Mouse (Mus musculus) limb, embryonic 14.5 days (tissue): ENCODE data around the gene Prpsap1. TPM values are rescaled to one million over a fixed set of nuclear protein-coding genes. Genes with fewer than 3 reads are reported as not detected.
"Not testable (repeated sequence)": the region's sequence is repeated elsewhere in the genome, so short reads cannot be mapped to it uniquely, and the experiment has no call there.

Experiments used
- ATAC-seq: fragments of 200-750 bp; cut with Nextera tagmentation; 2 replicates; pipeline ENCODE4 v1.8.0; 2017; ENCODE audit warnings: low read depth, moderate number of reproducible peaks, moderate TSS enrichment; ENCODE audit not compliant: low FRiP score
- DNase-seq: peaks from one replicate; pipeline ENCODE4 v3.0.0-alpha.2; 2015; ENCODE audit warnings: low spot score
- H3K27ac ChIP-seq: fragments of 300-500 bp; sonication (generic); replicated peaks from 2 replicates; pipeline ENCODE4 v1.5.1; 2014; ENCODE audit warnings: low read depth, mild to moderate bottlenecking, low read length, moderate library complexity, mixed read lengths
- H3K27me3 ChIP-seq: fragments of 300-500 bp; sonication (generic); 2 replicates; pipeline ENCODE4 v1.6.1; 2014; ENCODE audit warnings: low read length, mixed read lengths; ENCODE audit not compliant: control insufficient read depth, insufficient read depth
- H3K36me3 ChIP-seq: fragments of 300-500 bp; sonication (generic); 2 replicates; pipeline ENCODE4 v1.6.1; 2014; ENCODE audit warnings: mild to moderate bottlenecking, low read length, moderate library complexity, mixed read lengths; ENCODE audit not compliant: control insufficient read depth, insufficient read depth
- H3K4me1 ChIP-seq: fragments of 300-500 bp; sonication (generic); 2 replicates; pipeline ENCODE4 v1.6.1; 2014; ENCODE audit warnings: antibody characterized with exemption, low read length, mixed read lengths; ENCODE audit not compliant: control insufficient read depth, insufficient read depth
- H3K4me2 ChIP-seq: fragments of 300-500 bp; sonication (generic); replicated peaks from 2 replicates; pipeline ENCODE4 v1.6.1; 2014; ENCODE audit warnings: low read depth, mild to moderate bottlenecking, low read length, moderate library complexity; ENCODE audit not compliant: severe bottlenecking
- H3K4me3 ChIP-seq: fragments of 300-500 bp; sonication (generic); replicated peaks from 2 replicates; pipeline ENCODE4 v1.5.1; 2014; ENCODE audit warnings: low read length
- H3K9ac ChIP-seq: fragments of 300-500 bp; sonication (generic); 2 replicates; pipeline ENCODE4 v1.6.1; 2014; ENCODE audit warnings: mild to moderate bottlenecking, low read depth, low read length, moderate library complexity; ENCODE audit not compliant: severe bottlenecking
- H3K9me3 ChIP-seq: fragments of 300-500 bp; sonication (generic); 2 replicates; pipeline ENCODE4 v1.6.1; 2016; ENCODE audit warnings: low read length; ENCODE audit not compliant: control insufficient read depth
- POLR2A ChIP-seq: fragments of 200-500 bp; IDR thresholded peaks from 2 replicates; pipeline ENCODE4 v1.8.0; 2012; ENCODE audit warnings: inconsistent platforms, mild to moderate bottlenecking, moderate library complexity, borderline replicate concordance; ENCODE audit not compliant: insufficient read depth, insufficient read length; ENCODE audit errors: extremely low read depth
- WGBS: fragments of 180-500 bp; shearing (Covaris S2); extraction: QIAGEN DNeasy Blood & Tissue Kit; methylation state at CpG from one replicate; pipeline ENCODE4 v1.1.7; 2014; 5-methylcytosine and 5-hydroxymethylcytosine counted together
- polyA plus RNA-seq, 2 experiments: library from polyadenylated mRNA; depleted of rRNA in 1 of 2; stranded (reverse) in 1 of 2; unstranded in 1 of 2; fragments of >200 nt; fragmentation: Nextera tagmentation in 1 of 2; extraction: Ambion mirVana in 1 of 2; gene quantifications; 2 replicates each; pipeline versions ENCODE4 v1.2.1 to v1.2.3; 2012 to 2014

Gene Prpsap1
- polyA plus RNA-seq, 2 experiments = 134 to 148 TPM

- 29% methylated on average over 33 of the region's 34 CpGs for WGBS
- Histone ChIP-seq H3K9ac (peak overlapping the region; percentile 43), H3K36me3 (no peaks in the 10 kb centered on the region), H3K4me1 (peaks cover 6% of the 10 kb centered on the region), H3K27me3 (no peaks in the 10 kb centered on the region), H3K4me3 (peak overlapping the region; percentile 25), H3K27ac (no peak overlapping the region), H3K9me3 (no peaks in the 10 kb centered on the region), H3K4me2 (peak overlapping the region; percentile 49)
- TF ChIP-seq POLR2A = no peak
- no peak for ATAC-seq
- DNase-seq = no peak
Measured at GRCm38 (mm10) chr11:116498596-116498995, 4.6 kb upstream of the Prpsap1 start.

DNA sequence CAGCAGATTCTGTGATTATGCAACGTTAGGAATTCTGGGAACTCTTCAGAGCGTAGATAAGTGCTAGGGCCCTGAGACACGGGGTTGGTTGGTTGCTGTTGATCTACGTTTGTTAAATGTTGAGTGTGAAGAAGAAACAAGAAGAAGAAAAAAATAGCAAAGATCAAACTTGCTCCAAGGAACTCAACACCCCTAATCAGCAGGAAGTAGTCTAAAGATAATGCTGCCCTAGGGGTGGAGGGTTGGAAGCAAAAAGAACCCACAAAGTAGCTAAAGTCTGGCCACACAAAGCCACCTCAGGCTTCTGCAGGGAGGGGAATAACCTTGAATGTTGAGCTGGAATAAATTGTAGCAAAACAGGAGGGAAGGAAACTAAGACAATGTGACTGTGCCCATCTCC, 3.3 kb upstream of the Prpsap1 start:
- ATAC-seq = no peak
- TF ChIP-seq POLR2A = no peak
- WGBS = 89% methylated on average over 4 of the region's 4 CpGs

GRCm38 (mm10) chr11:116494474-116495174, 622 bp upstream of the Prpsap1 start:
- peaks cover 4% of the 10 kb centered on the region; the same call in 1 of the 2 replicates for H3K4me1 ChIP-seq
- no peaks in the 10 kb centered on the region for H3K36me3 ChIP-seq
- WGBS = 62% methylated on average over 13 of the region's 13 CpGs
- H3K27ac ChIP-seq = no peak overlapping the region
- TF ChIP-seq POLR2A = no peak
- H3K9ac ChIP-seq = no peak overlapping the region
- no peak overlapping the region for H3K4me2 ChIP-seq
- ATAC-seq (peak; percentile 20), DNase-seq (peak; percentile 66)
- no peaks in the 10 kb centered on the region for H3K27me3 ChIP-seq
- H3K4me3 ChIP-seq = no peak overlapping the region
- H3K9me3 ChIP-seq = no peaks in the 10 kb centered on the region

More for the DNA sequence above, 3.3 kb upstream of the Prpsap1 start:
- Histone ChIP-seq H3K9ac (no peak overlapping the region), H3K4me1 (peaks cover 6% of the 10 kb centered on the region), H3K9me3 (no peaks in the 10 kb centered on the region), H3K4me2 (no peak overlapping the region), H3K27me3 (no peaks in the 10 kb centered on the region), H3K27ac (no peak overlapping the region), H3K4me3 (no peak overlapping the region), H3K36me3 (no peaks in the 10 kb centered on the region)
- DNase-seq = no peak

DNA sequence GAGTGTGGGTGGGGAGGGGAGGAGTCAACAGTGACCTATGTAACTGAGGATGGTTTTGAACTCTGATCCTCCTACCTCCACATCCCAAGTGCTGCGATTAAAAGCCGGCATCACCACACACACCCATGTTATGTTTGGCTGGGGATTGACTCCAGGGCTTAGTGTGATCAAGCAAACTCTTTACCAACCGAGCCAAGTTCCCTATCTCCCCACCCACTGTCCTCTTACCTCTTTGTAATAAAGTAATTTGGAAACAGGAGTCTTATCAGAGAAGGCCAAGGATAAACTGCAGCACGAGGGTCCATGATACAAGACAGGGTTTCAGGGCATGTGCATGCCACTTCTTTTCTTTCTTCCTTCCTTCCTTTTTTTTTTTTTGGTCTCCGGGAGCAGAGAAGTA, 811 bp downstream of the Prpsap1 start:
- Histone ChIP-seq H3K4me1 (peaks cover 10% of the 10 kb centered on the region), H3K27me3 (no peaks in the 10 kb centered on the region), H3K4me3 (no peak overlapping the region), H3K9me3 (no peaks in the 10 kb centered on the region), H3K27ac (no peak overlapping the region), H3K9ac (no peak overlapping the region), H3K36me3 (no peaks in the 10 kb centered on the region), H3K4me2 (no peak overlapping the region)
- ATAC-seq (no peak), DNase-seq (no peak)
- no peak for TF ChIP-seq POLR2A
- WGBS = 80% methylated on average over 5 of the region's 5 CpGs

DNA sequence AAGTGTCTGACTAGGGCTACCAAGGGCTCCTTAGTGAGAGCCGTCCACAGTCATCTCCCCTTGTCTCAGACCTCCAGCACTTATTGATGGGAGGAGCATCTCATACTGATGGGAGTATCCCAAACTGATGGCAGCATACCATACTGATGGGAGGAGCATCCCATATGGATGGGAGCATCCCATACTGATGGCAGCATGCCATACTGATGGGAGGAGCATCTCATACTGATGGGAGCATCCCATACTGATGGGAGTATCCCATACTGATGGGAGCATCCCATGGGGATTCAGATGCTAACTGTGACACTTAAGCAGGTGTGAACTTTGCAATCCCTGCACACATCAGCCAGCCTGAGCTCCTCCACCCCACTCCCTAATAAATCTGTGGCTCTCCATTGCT, 1.5 kb downstream of the Prpsap1 start:
- not testable (repeated sequence) for ATAC-seq, H3K27ac ChIP-seq, H3K9ac ChIP-seq, H3K4me1 ChIP-seq, H3K27me3 ChIP-seq, DNase-seq, H3K4me2 ChIP-seq, H3K9me3 ChIP-seq, H3K4me3 ChIP-seq, H3K36me3 ChIP-seq
- no CpG with 5 or more reads among the region's 1 CpGs for whole genome bisulfite sequencing
